Mouse (Mus musculus): ENCODE results near the gene Rsrc1.

The Rsrc1 gene

GRCm38 (mm10) chr3:67373872-67374271, 392.7 kb downstream of the Rsrc1 start, which contains the start of gene Mlf1:
TSS of gene Mlf1 (plus strand) at chr3:67374097.
- DNase-seq, result peak; percentile 85 to 86

- DNase-seq, result peak in 1 of 2 experiments; percentile 5
Measured at GRCm38 (mm10) chr3:67374360-67374778, 393.2 kb downstream of the Rsrc1 start.

DNA sequence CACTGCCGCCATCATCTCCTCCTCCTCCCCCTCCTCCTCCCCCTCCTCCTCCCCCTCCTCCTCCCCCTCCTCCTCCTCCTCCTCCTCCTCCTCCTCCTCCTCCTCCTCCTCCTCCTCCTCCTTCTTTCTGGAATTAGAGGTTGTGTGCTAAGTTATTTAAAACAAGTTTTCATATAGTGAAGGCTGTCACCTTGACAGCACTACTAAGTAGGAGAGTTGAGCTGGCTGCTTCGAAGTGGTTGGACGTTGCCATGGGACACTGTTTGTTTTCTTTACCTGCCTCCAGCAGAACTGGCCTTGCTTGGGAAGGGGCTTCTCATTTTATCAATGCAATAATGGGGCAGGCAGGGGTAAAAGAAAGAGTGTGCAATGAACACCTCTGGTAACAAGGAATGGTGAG, 393.9 kb downstream of the Rsrc1 start, which contains the start of gene Gm17402:
Gene Gm17402 (minus strand): TSS at position 101 of the 400 bp plus-strand sequence.
- no peak for DNase-seq

GRCm38 (mm10) chr3:67378215-67378614, 397.0 kb downstream of the Rsrc1 start:
- no peak for DNase-seq

All from B cell, adult 2 months (primary cell).